Mouse (Mus musculus) limb, embryonic 11.5 days (tissue): ENCODE data around the gene Aph1a. TPM values are rescaled to one million over a fixed set of nuclear protein-coding genes. Genes with fewer than 3 reads are reported as not detected.
"Not testable (repeated sequence)": the region's sequence is repeated elsewhere in the genome, so short reads cannot be mapped to it uniquely, and the experiment has no call there.

ENCODE experiments used
- ATAC-seq: fragments of 200-750 bp; cut with Nextera tagmentation; 2 replicates; pipeline ENCODE4 v1.8.0; 2017; ENCODE audit warnings: low read depth; ENCODE audit not compliant: insufficient number of reproducible peaks, low FRiP score, low TSS enrichment
- DNase-seq: peaks from one replicate; pipeline ENCODE4 v3.0.0-alpha.2; 2015; ENCODE audit warnings: low spot score
- H3K27ac ChIP-seq: fragments of 300-500 bp; sonication (generic); replicated peaks from 2 replicates; pipeline ENCODE4 v1.5.1; 2014; ENCODE audit warnings: low read depth, mild to moderate bottlenecking, low read length
- H3K27me3 ChIP-seq: fragments of 300-500 bp; sonication (generic); 2 replicates; pipeline ENCODE4 v1.6.1; 2014; ENCODE audit warnings: mild to moderate bottlenecking, low read length, mixed read lengths; ENCODE audit not compliant: control insufficient read depth, insufficient read depth
- H3K36me3 ChIP-seq: fragments of 300-500 bp; sonication (generic); 2 replicates; pipeline ENCODE4 v1.6.1; 2014; ENCODE audit warnings: mild to moderate bottlenecking, low read length, moderate library complexity, mixed read lengths; ENCODE audit not compliant: control insufficient read depth, insufficient read depth
- H3K4me1 ChIP-seq: fragments of 300-500 bp; sonication (generic); 2 replicates; pipeline ENCODE4 v1.6.1; 2014; ENCODE audit warnings: low read length, mixed read lengths; ENCODE audit not compliant: control insufficient read depth, insufficient read depth
- H3K4me2 ChIP-seq: fragments of 300-500 bp; sonication (generic); 2 replicates; pipeline ENCODE4 v1.6.1; 2014; ENCODE audit warnings: low read depth, mild to moderate bottlenecking, moderate library complexity; ENCODE audit not compliant: severe bottlenecking
- H3K4me3 ChIP-seq: fragments of 300-500 bp; sonication (generic); 2 replicates; pipeline ENCODE4 v1.5.1; 2014; ENCODE audit warnings: low read depth, low read length
- H3K9ac ChIP-seq: fragments of 300-500 bp; sonication (generic); 2 replicates; pipeline ENCODE4 v1.6.1; 2014; ENCODE audit warnings: mild to moderate bottlenecking, low read length
- H3K9me3 ChIP-seq: fragments of 300-500 bp; sonication (generic); 2 replicates; pipeline ENCODE4 v1.6.1; 2016; ENCODE audit warnings: low read length; ENCODE audit not compliant: control insufficient read depth
- WGBS: fragments of 180-500 bp; shearing (Covaris S2); extraction: QIAGEN DNeasy Blood & Tissue Kit; methylation state at CpG from one replicate; pipeline ENCODE4 v1.1.7; 2014; 5-methylcytosine and 5-hydroxymethylcytosine counted together
- polyA plus RNA-seq: library from polyadenylated mRNA; unstranded; fragments of >200 nt; fragmentation: Nextera tagmentation; extraction: Ambion mirVana; gene quantifications from 2 replicates; pipeline ENCODE4 v1.2.1, GENCODE M21; 2014

Aph1a gene
- 26.1 and 27.3 TPM in 2 replicates for polyA plus RNA-seq

- WGBS: under 1% methylated on average over 25 of the region's 43 CpGs
- Histone ChIP-seq H3K4me3 (peak within 1 kb of the TSS; percentile 65), H3K4me2 (peak within 1 kb of the TSS; percentile 83), H3K27ac (0 out of 2 replicates have a peak within 1 kb of the TSS, but pooled peaks have one; percentile 16), H3K9ac (peak within 1 kb of the TSS; percentile 72), H3K4me1 (peaks cover 15% of the 10 kb centered on the region; the same call in 1 of the 2 replicates)
- H3K36me3 ChIP-seq, H3K9me3 ChIP-seq, H3K27me3 ChIP-seq: not testable (repeated sequence)
- DNase-seq (peak; percentile 95), ATAC-seq (peak; percentile 95)
Measured at GRCm38 (mm10) chr3:95893606-95894316, at the start of gene Aph1a. Aph1a (plus strand) TSS chr3:95893969.

- WGBS: 88% methylated on average over 4 of the region's 4 CpGs
- Histone ChIP-seq H3K36me3 (peaks cover 33% of the 10 kb centered on the region), H3K4me1 (peaks cover 3% of the 10 kb centered on the region; the same call in 1 of the 2 replicates), H3K9me3 (no peaks in the 10 kb centered on the region), H3K27ac (no peak overlapping the region), H3K27me3 (no peaks in the 10 kb centered on the region), H3K9ac (no peak overlapping the region), H3K4me3 (no peak overlapping the region), H3K4me2 (no peak overlapping the region)
- ATAC-seq: no peak
- DNase-seq: no peak
Measured at GRCm38 (mm10) chr3:95850611-95851010, 43.2 kb upstream of the Aph1a start.

GRCm38 (mm10) chr3:95851317-95851716 lies 42.5 kb upstream of the Aph1a start:
- Histone ChIP-seq H3K4me1 (peaks cover 3% of the 10 kb centered on the region; the same call in 1 of the 2 replicates), H3K4me2 (no peak overlapping the region), H3K9ac (no peak overlapping the region), H3K27me3 (no peaks in the 10 kb centered on the region), H3K36me3 (peaks cover 28% of the 10 kb centered on the region), H3K27ac (no peak overlapping the region), H3K4me3 (no peak overlapping the region), H3K9me3 (no peaks in the 10 kb centered on the region)
- ATAC-seq (no peak), DNase-seq (no peak)
- 94% methylated on average over 8 of the region's 8 CpGs for WGBS

DNA sequence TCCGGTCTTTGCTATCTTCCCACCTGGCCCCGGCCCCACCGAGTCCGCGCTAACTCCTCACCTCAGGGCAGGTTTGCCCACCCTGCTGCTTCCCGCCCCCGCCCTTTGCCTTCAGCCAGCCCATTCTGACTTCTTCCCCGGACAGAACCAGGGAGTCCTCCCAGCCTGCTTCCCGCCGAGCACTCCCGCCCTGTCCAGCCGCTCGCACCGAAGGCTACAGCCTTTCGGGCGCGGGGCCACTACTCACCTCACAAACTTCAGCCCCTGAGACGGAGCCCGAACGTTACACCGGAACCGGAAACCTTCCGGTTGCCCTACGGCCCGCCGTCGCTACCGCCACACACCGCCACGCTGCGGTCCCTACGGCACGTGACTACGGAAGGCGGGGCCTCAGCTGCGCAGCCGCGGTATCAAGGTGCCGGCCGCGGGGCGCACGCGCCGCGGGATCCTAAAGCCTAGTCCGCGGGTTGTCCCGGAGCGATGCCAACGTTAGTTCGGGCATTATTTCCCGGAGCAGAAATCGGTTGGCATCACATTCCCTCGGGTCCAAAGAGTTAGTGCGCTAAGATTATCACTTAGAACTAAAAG lies 38.2 kb upstream of the Aph1a start, which contains the start of gene Prpf3:
Gene Prpf3, minus strand, starts transcription at position 384 of the 588 bp plus-strand sequence.
- WGBS: under 1% methylated on average over 56 of the region's 56 CpGs
- H3K4me3 ChIP-seq: peak within 1 kb of the TSS; percentile 89
- peak; percentile 94 for ATAC-seq

DNA sequence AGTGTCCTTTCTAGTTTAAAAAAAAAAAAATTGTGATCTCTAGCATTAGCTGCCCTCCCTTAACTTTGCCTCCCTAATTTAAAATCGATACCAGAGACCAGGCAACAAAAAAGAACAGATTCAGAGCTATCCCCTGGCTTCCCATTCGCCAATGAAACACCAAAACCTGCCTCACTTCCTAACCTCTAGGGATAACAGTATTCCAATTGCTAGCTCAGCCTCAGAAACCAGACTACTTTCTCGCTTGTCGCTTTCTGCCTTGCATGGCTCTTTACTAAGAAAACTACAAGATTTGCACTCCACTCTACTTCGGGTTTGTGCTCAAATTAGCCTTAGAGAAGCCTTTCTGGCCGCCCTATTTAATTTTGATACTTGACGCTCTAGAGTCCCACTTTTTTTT lies 37.7 kb upstream of the Aph1a start:
- WGBS: 24% methylated on average over 7 of the region's 7 CpGs
- no peak for DNase-seq
- peaks cover 14% of the 10 kb centered on the region for H3K36me3 ChIP-seq
- peak overlapping the region; percentile 89 for H3K4me3 ChIP-seq
- peak overlapping the region; percentile 86 for H3K9ac ChIP-seq
- H3K27ac ChIP-seq: peak overlapping the region; percentile 69; the same call in 1 of the 2 replicates
- no peaks in the 10 kb centered on the region for H3K27me3 ChIP-seq
- peak overlapping the region; percentile 68 for H3K4me2 ChIP-seq
- no peak for ATAC-seq
- peaks cover 3% of the 10 kb centered on the region; the same call in 1 of the 2 replicates for H3K4me1 ChIP-seq
- no peaks in the 10 kb centered on the region for H3K9me3 ChIP-seq

More for the DNA sequence above, 38.2 kb upstream of the Aph1a start, which contains the start of gene Prpf3:
- H3K4me2 ChIP-seq: peak within 1 kb of the TSS; percentile 68
- no peaks in the 10 kb centered on the region for H3K27me3 ChIP-seq
- H3K27ac ChIP-seq: peak within 1 kb of the TSS; percentile 69
- H3K4me1 ChIP-seq: peaks cover 3% of the 10 kb centered on the region; the same call in 1 of the 2 replicates
- peaks cover 17% of the 10 kb centered on the region for H3K36me3 ChIP-seq
- peak within 1 kb of the TSS; percentile 86 for H3K9ac ChIP-seq
- DNase-seq: peak; percentile 94
- no peaks in the 10 kb centered on the region for H3K9me3 ChIP-seq

GRCm38 (mm10) chr3:95857050-95857449 lies 36.7 kb upstream of the Aph1a start:
- 92% methylated on average over 1 of the region's 1 CpGs for WGBS
- H3K27ac ChIP-seq, ATAC-seq, H3K4me1 ChIP-seq, H3K9ac ChIP-seq, H3K9me3 ChIP-seq, H3K27me3 ChIP-seq, H3K4me2 ChIP-seq, H3K4me3 ChIP-seq, DNase-seq, H3K36me3 ChIP-seq: not testable (repeated sequence)

GRCm38 (mm10) chr3:95858278-95858677 lies 35.5 kb upstream of the Aph1a start:
- not testable (repeated sequence) for ATAC-seq, H3K4me2 ChIP-seq, H3K4me1 ChIP-seq, H3K27me3 ChIP-seq, H3K9me3 ChIP-seq, H3K4me3 ChIP-seq, H3K27ac ChIP-seq, H3K36me3 ChIP-seq, DNase-seq, H3K9ac ChIP-seq
- WGBS: 81% methylated on average over 3 of the region's 3 CpGs

GRCm38 (mm10) chr3:95860323-95860722 lies 33.4 kb upstream of the Aph1a start:
- H3K4me3 ChIP-seq: no peak overlapping the region
- WGBS: 81% methylated on average over 3 of the region's 3 CpGs
- no peak overlapping the region for H3K9ac ChIP-seq
- DNase-seq (no peak), ATAC-seq (no peak)
- no peaks in the 10 kb centered on the region for H3K9me3 ChIP-seq
- H3K4me2 ChIP-seq: no peak overlapping the region
- H3K4me1 ChIP-seq: no peaks in the 10 kb centered on the region
- H3K27me3 ChIP-seq: no peaks in the 10 kb centered on the region
- no peak overlapping the region for H3K27ac ChIP-seq
- peaks cover 2% of the 10 kb centered on the region; the same call in 1 of the 2 replicates for H3K36me3 ChIP-seq
